Mouse (Mus musculus) forebrain, embryonic 13.5 days (tissue): Measurements from ENCODE around the gene Sec11a. TPM values are rescaled to one million over a fixed set of nuclear protein-coding genes. Genes with fewer than 3 reads are reported as not detected.

ENCODE experiments used
- ATAC-seq: fragments of 200-750 bp; cut with Nextera tagmentation; 2 replicates; pipeline ENCODE4 v1.8.0; 2017
- H3K27ac ChIP-seq: fragments of 300-500 bp; sonication (generic); 2 replicates; pipeline ENCODE4 v1.5.1; 2015; ENCODE audit warnings: inconsistent platforms, mild to moderate bottlenecking, moderate library complexity
- H3K27me3 ChIP-seq: fragments of 300-500 bp; sonication (generic); 2 replicates; pipeline ENCODE4 v1.6.1; 2015; ENCODE audit warnings: mild to moderate bottlenecking, inconsistent platforms
- H3K36me3 ChIP-seq: fragments of 300-500 bp; sonication (generic); 2 replicates; pipeline ENCODE4 v1.6.1; 2015; ENCODE audit warnings: mild to moderate bottlenecking, inconsistent platforms; ENCODE audit not compliant: poor library complexity, severe bottlenecking
- H3K4me1 ChIP-seq: fragments of 300-500 bp; sonication (generic); 2 replicates; pipeline ENCODE4 v1.6.1; 2015; ENCODE audit warnings: inconsistent platforms
- H3K4me2 ChIP-seq: fragments of 300-500 bp; sonication (generic); 2 replicates; pipeline ENCODE4 v1.6.1; 2015; ENCODE audit warnings: inconsistent platforms, mild to moderate bottlenecking, moderate library complexity
- H3K4me3 ChIP-seq: fragments of 300-500 bp; sonication (generic); 2 replicates; pipeline ENCODE4 v1.5.1; 2015; ENCODE audit warnings: mild to moderate bottlenecking, inconsistent platforms
- H3K9ac ChIP-seq: fragments of 300-500 bp; sonication (generic); 2 replicates; pipeline ENCODE4 v1.6.1; 2015; ENCODE audit warnings: mild to moderate bottlenecking, inconsistent platforms
- H3K9me3 ChIP-seq: fragments of 300-500 bp; sonication (generic); replicated peaks from 2 replicates; pipeline ENCODE4 v1.6.1; 2016; ENCODE audit warnings: inconsistent platforms
- WGBS: fragments of 180-500 bp; shearing (Covaris S2); methylation state at CpG from one replicate; pipeline ENCODE4 v1.1.7; 2015; 5-methylcytosine and 5-hydroxymethylcytosine counted together
- polyA plus RNA-seq: library from polyadenylated mRNA; unstranded; fragments of >200 nt; fragmentation: Nextera tagmentation; extraction: Ambion mirVana; gene quantifications from 2 replicates; pipeline ENCODE4 v1.2.1, GENCODE M21; 2015

Gene Sec11a
- polyA plus RNA-seq, 1 experiment from 2014 or later, result 169 TPM

DNA sequence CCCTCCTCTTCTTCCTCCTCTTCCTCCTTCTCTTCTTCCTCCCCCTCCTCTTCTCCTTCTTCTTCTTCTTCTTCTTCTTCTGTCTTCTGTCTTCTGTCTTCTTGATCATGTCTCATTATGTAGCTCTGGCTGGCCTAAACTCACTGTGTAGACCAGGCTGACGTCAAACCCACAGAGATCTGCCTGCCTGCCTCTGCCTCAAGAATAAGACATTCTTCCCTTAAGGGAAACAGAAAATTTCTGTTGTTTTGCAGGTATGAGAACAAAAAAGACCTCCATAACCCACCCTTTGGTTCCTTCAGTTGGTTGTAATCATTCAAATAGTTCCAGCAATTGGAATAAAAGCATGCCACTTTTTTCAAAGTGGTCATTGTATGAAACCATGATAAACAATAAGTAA, 83.4 kb downstream of the Sec11a start:
- WGBS, result 83% methylated on average over 1 of the region's 1 CpGs
- Histone ChIP-seq H3K4me1 (peaks cover 57% of the 10 kb centered on the region), H3K4me3 (no peak overlapping the region), H3K9me3 (no peaks in the 10 kb centered on the region), H3K9ac (no peak overlapping the region), H3K4me2 (peak overlapping the region; percentile 82; the same call in 1 of the 2 replicates), H3K27ac (no peak overlapping the region), H3K36me3 (peaks cover 59% of the 10 kb centered on the region), H3K27me3 (no peaks in the 10 kb centered on the region)
- no peak for ATAC-seq

DNA sequence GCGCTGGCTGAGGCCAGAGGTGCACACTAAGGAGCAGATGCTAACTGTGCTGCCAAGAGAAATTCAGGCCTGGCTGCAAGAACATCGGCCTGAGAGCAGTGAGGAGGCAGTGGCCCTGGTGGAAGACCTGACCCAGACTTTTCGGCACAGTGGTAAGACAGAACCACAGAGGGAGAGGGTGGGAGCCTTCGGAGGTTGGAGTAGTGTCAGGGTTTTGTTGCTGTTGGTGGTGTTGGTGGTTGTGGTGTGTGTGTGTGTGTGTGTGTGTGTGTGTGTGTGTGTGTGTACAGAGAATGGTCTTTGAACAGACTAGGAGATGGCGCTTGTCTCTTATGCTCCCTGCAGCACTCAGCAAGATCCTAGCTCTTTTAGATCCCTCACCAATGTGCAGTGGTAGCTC, 84.1 kb downstream of the Sec11a start:
- no peak for ATAC-seq
- Histone ChIP-seq H3K4me2 (peak overlapping the region; percentile 82), H3K4me1 (peaks cover 57% of the 10 kb centered on the region), H3K27ac (no peak overlapping the region), H3K9ac (peak overlapping the region; percentile 31; the same call in 1 of the 2 replicates), H3K36me3 (peaks cover 53% of the 10 kb centered on the region), H3K9me3 (no peaks in the 10 kb centered on the region), H3K27me3 (no peaks in the 10 kb centered on the region), H3K4me3 (no peak overlapping the region)
- WGBS, result 85% methylated on average over 5 of the region's 5 CpGs

DNA sequence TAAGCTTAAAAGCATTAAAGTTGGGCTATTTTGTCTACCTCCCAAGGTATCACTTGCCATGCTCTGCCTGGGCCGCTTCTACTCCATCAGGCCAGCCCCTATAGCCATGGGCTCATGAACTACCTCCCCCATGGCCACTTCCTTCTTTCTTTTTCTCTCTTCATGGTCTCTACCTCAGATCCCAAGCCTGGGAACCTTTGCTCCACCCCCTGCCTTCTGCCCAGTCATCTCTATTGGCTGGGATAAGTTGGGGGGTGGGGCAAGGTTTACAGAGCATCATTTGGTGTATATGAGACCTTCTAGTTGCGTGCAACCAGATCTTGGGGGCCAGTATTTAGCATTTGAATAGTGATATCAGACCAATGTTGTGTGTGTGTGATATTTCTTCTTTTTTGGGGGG, 85.1 kb downstream of the Sec11a start:
- H3K4me1 ChIP-seq, result peaks cover 57% of the 10 kb centered on the region
- peaks cover 42% of the 10 kb centered on the region for H3K36me3 ChIP-seq
- H3K4me2 ChIP-seq, result peak overlapping the region; percentile 82
- no peak overlapping the region for H3K4me3 ChIP-seq
- no peak overlapping the region for H3K27ac ChIP-seq
- H3K9ac ChIP-seq, result no peak overlapping the region
- no peaks in the 10 kb centered on the region for H3K27me3 ChIP-seq
- no peak for ATAC-seq
- 90% methylated on average over 2 of the region's 2 CpGs for WGBS
- no peaks in the 10 kb centered on the region for H3K9me3 ChIP-seq

GRCm38 (mm10) chr7:80860729-80861274, 86.8 kb downstream of the Sec11a start, which contains the start of gene Zscan2:
Gene Zscan2 (plus strand): TSS chr7:80860920.
- Histone ChIP-seq H3K9ac (peak within 1 kb of the TSS; percentile 83), H3K27ac (peak within 1 kb of the TSS; percentile 91), H3K4me1 (peaks cover 49% of the 10 kb centered on the region), H3K36me3 (peaks cover 26% of the 10 kb centered on the region), H3K4me2 (peak within 1 kb of the TSS; percentile 82), H3K27me3 (no peaks in the 10 kb centered on the region), H3K4me3 (peak within 1 kb of the TSS; percentile 85), H3K9me3 (no peaks in the 10 kb centered on the region)
- ATAC-seq, result peak; percentile 98
- under 1% methylated on average over 40 of the region's 40 CpGs for WGBS

DNA sequence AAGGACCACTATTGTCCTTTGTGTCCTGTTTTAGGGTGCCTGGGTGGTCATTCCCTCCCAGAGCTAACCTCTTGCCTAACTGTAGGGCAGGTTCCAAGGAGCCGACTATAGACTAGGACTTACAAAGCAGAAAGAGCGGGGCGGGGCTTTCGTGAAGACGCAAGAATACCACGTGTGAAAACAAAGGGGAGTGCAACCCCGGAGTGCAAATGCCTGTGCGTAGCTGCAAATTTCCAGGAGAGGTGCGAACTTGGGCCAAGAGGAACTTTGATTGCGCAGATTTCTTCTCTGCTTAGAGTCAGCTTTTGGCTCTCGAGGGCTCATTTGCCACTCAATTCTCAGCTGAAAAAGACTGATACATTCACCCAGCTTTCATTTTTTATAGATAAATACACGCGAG, 87.4 kb downstream of the Sec11a start:
- H3K9me3 ChIP-seq, result no peaks in the 10 kb centered on the region
- peak overlapping the region; percentile 36; the same call in 1 of the 2 replicates for H3K27ac ChIP-seq
- H3K36me3 ChIP-seq, result peaks cover 20% of the 10 kb centered on the region
- H3K4me2 ChIP-seq, result peak overlapping the region; percentile 82
- peak; percentile 78 for ATAC-seq
- H3K4me1 ChIP-seq, result peaks cover 44% of the 10 kb centered on the region
- WGBS, result under 1% methylated on average over 13 of the region's 13 CpGs
- no peaks in the 10 kb centered on the region for H3K27me3 ChIP-seq
- H3K9ac ChIP-seq, result peak overlapping the region; percentile 66
- peak overlapping the region; percentile 85 for H3K4me3 ChIP-seq

DNA sequence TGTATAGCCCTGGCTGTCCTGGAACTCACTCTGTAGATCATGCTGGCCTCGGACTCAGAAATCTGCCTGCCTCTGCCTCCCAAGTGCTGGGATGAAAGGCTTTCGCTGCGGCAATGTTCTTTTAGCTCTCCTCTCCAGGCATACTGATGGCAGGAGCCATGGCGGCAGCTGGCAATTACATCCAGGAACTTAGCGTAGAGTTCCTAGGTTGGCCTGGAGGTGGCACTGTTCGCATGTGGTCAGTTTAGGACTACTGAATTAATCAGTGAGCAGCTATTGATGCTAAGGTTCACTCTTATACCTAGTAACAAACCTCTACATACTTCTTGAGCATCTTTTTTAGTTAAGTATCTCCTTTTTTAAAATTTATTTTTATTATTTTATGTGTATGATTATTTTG, 90.4 kb downstream of the Sec11a start:
- H3K4me2 ChIP-seq, result no peak overlapping the region
- H3K9me3 ChIP-seq, result no peaks in the 10 kb centered on the region
- no peak overlapping the region for H3K27ac ChIP-seq
- no peak overlapping the region for H3K4me3 ChIP-seq
- H3K9ac ChIP-seq, result no peak overlapping the region
- 30% methylated on average over 6 of the region's 6 CpGs for WGBS
- ATAC-seq, result no peak
- no peaks in the 10 kb centered on the region for H3K27me3 ChIP-seq
- peaks cover 13% of the 10 kb centered on the region for H3K4me1 ChIP-seq
- no peaks in the 10 kb centered on the region for H3K36me3 ChIP-seq

GRCm38 (mm10) chr7:80855316-80855715, 92.3 kb downstream of the Sec11a start:
- 0 out of 2 replicates have a peak, but pooled peaks cover 4% of the 10 kb centered on the region for H3K4me1 ChIP-seq
- no peak overlapping the region for H3K4me2 ChIP-seq
- no peak overlapping the region for H3K27ac ChIP-seq
- H3K9me3 ChIP-seq, result no peaks in the 10 kb centered on the region
- no peak overlapping the region for H3K9ac ChIP-seq
- no peak for ATAC-seq
- H3K36me3 ChIP-seq, result no peaks in the 10 kb centered on the region
- H3K27me3 ChIP-seq, result no peaks in the 10 kb centered on the region
- H3K4me3 ChIP-seq, result no peak overlapping the region

Other genes starting within 250 kb of the Sec11a start
- 19.7 and 20.6 TPM in 2 replicates for gene Iqgap1, start 121.8 kb downstream of the Sec11a start, polyA plus RNA-seq
- 5.1 and 5.2 TPM in 2 replicates for gene Zscan2, start 86.9 kb downstream of the Sec11a start, polyA plus RNA-seq
- gene Wdr73, start 46.5 kb downstream of the Sec11a start, polyA plus RNA-seq, result 46.0 and 48.0 TPM in 2 replicates
- 6.6 and 7.6 TPM in 2 replicates for gene Nmb, start 42.7 kb downstream of the Sec11a start, polyA plus RNA-seq
- gene Zfp592, start 45.9 kb upstream of the Sec11a start, polyA plus RNA-seq, result 8.3 and 9.8 TPM in 2 replicates
- gene Alpk3, start 109.8 kb upstream of the Sec11a start, polyA plus RNA-seq, result 0.06 TPM in 1 of 2 replicates, not detected in the other
- not detected in 2 replicates for gene Slc28a1, start 167.0 kb upstream of the Sec11a start, polyA plus RNA-seq